Mouse (Mus musculus) lung, postnatal 14 days (tissue): Measurements from ENCODE around the gene Zscan4e.
"Not testable (repeated sequence)": the region's sequence is repeated elsewhere in the genome, so short reads cannot be mapped to it uniquely, and the experiment has no call there.

ENCODE experiments used
- DNase-seq: peaks from one replicate; pipeline ENCODE4 v3.0.0; 2021

Gene Zscan4e

DNA sequence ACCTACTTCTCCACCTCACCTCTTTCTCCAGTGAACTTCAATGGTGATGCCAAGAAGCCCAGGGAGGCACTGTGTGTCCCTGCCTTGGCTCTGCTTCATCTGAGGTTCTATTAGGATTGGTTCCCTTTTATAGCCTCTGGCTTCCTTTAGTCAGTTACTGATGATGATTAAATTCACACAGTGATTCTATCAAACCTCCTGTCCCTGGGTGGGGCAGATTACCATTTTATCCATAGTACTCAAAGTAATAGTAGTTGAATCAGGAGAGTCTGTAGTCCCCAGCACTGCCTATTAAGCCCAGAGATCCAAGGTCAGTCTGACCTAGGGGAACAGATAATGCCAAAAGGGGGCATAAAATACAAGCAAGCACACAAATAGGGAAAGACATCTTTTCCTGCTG is at the start of gene Zscan4e:
Gene Zscan4e (minus strand): TSS at position 101 of the 400 bp plus-strand sequence.
- not testable (repeated sequence) for DNase-seq
